Mouse (Mus musculus): Measurements from ENCODE around the gene Ugt2b5.
"Not testable (repeated sequence)": the region's sequence is repeated elsewhere in the genome, so short reads cannot be mapped to it uniquely, and the experiment has no call there.

The Ugt2b5 gene

DNA sequence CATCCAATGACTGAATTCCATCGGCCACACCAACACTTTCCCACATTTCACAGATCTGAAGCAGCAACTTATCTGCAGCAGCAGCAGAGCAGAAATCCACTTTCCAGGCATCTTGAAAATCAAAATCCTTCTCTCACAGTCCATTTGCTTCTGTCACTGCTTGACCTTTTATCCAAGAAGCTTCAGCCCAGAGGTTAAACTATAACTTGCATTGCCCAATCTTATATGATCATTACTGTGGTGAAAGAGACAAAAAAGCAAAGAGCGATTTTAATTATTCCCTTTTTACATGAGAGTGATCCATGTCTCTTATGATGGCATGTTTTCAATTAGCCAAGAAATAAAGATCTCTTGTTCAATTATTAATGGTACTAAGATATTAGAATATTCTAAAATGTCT, at the start of gene Ugt2b5:
Gene Ugt2b5 (minus strand): TSS at position 123 of the 400 bp plus-strand sequence.
- not testable (repeated sequence) for DNase-seq

DNA sequence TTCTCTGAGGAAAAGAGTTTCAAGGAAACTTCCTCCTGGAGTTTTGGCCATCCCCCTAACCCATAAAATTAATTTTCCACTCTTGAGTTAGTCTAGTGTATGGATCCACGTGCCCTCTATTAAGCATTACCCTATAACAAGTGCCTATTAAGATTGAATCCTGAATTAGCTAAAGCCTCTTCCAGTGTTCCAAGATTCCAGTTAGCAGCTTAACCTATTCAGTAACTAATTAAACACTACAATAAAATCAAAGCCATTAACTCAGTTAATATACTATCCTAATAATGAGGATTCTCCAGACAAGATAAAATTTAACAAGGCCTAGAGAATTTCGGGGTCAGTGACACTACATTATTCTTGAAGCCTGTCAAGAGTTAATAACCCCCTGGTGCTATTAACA, 35.7 kb upstream of the Ugt2b5 start:
- DNase-seq = not testable (repeated sequence)

GRCm38 (mm10) chr5:87174671-87175070, 34.6 kb upstream of the Ugt2b5 start:
- DNase-seq = no peak

DNA sequence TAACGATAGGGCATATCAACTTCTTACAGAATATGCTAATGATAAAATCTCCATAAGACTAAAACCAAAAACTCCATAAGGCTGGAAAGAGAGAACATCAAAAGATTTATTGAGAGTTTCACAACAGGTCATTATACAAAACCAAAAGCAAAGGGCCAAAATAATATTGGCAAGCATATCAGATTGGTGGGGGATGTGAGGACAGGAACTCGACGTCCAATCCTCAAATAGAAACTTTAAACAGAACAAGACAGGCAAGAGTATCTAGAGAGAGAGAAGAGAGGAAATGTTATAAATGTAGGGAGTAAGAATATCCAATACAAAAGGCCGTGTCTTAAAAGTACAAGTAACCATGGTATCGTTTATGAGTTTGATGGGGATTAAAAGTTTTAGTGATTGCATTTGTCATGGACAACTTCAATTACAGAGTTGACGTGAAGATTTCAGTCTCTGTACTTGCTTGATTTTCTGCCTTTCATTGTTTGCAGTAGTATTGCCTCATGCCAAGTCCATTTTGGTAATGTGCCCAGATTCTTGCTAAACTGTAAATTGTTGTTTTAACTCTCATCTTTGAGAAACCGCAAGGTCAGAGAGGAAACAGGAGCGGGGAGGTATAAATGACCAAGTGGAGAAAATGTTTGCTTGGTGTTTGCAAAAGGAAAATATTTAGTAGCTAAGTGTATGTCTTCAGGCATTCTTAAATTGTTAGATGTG, 7.8 kb upstream of the Ugt2b5 start:
- peak; percentile 55 for DNase-seq

DNA sequence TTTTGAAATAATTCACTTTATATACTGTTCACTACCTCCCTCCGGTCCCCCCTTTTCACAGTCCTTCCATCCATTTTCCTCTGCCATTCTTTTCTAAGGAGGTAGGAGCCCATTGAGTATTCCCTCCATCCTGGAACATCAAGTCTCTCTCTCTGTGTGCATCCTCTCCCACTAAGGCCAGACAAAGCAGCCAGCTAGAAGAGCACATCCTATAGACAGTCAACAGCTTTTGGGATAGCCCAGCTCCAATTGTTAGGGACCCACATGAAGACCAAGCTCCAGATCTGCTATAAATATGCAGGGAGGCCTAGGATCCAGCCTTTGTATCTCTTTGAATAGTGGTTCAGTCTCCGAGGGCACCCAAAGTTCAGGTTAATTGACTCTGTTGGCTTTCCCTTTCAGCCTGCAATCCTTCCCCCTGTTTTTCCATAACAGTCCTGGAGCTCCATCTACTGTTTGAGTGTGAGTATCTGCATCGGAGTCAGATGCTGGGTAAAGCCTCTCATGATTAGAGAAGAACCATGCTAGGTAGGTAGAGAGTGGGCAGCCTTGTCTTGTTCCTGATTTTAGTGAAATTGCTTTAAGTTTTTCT, 2.8 kb upstream of the Ugt2b5 start:
- peak; percentile 16 for DNase-seq

- DNase-seq = not testable (repeated sequence)
Measured at GRCm38 (mm10) chr5:87103697-87104096, 36.4 kb downstream of the Ugt2b5 start.

DNA sequence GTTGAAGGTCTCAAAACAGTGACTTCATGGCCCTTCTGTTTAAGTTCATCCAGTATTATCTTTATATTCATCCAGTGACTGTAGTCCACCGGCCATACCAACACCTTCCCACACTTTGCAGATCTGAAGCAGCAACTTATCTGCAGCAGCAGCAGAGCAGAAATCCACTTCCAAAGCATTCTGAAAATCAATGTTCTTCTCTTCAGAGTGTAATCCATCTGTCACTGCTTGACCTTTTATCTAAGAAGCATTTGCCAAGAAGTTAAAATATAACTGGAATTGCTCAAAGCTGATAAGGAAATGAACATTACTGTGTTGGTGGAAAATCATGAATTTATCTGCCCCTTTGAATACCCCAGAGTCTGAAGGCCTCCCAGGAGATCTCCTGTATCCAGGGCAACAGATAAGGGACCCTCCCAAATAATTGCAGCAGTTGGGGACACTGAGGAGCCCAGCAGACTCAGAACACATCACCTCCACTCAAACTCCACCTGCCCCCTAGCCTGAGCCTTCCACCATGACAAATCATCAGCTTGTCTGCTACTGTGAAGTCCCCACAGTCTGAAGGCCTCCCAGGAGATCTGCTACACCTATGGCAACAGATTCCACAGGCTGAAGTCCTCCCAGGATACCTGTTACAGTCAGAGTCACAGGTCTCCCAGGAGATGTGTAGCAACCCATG, 47.6 kb downstream of the Ugt2b5 start, which contains the start of gene Ugt2b36:
Gene Ugt2b36 (minus strand): TSS at position 210 of the 682 bp plus-strand sequence.
- DNase-seq = no peak

DNA sequence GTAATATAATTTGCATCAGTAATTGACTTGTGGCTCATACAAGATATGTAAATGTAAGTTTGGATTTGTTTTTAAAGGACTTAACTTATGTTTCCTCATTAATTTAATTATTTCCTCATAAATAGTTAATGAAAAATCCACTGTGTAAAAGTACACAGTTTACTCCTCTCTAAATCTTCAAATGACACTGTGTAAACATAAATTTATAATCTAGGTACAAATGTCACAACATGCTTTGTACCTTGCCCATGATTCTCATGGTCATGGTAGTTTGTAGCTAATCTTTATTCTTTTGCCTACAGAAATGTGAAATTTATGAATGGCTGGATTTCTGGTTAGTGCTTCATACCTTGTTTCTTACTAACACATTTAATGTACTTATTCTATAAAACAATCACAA, 49.0 kb downstream of the Ugt2b5 start:
- no peak for DNase-seq

DNA sequence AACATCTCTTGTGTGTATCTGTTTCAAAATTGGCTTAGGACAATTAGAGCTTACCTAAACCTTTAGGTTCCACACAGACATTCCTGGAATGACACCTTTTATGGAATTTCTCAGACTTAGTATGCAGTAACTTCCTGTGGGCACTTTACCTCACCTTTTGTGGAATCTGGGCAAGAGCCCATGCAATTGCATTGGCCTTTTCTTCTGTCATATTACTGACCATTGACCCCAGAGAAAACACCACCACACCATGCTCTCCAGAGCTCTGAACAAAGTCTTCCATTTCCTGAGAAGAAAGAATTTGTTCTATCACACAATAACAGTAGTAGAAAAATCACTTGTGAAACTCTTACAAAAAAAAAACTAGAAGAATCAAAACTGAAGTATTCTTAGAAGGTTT, 50.9 kb downstream of the Ugt2b5 start:
- DNase-seq = no peak

GRCm38 (mm10) chr5:87086269-87086668, 53.8 kb downstream of the Ugt2b5 start:
- DNase-seq = no peak

Measured in lung, postnatal 10 days (tissue).